Mouse (Mus musculus): ENCODE measurements around the gene Hmgxb4. TPM values are rescaled to one million over a fixed set of nuclear protein-coding genes. Genes with fewer than 3 reads are reported as not detected.
"Not testable (repeated sequence)": the region's sequence is repeated elsewhere in the genome, so short reads cannot be mapped to it uniquely, and the experiment has no call there.

Hmgxb4 gene
- total RNA-seq (2021): 10 to 100 TPM; 10.1 to 10.6 TPM
- long read RNA-seq, experiment 1, full-length matches to known transcripts: 3 of 7 reads
- long read RNA-seq, experiment 1, partial matches to known transcripts: 4 of 7 reads
- long read RNA-seq, experiment 1, other reads (novel, unspliced or antisense): 0 of 7 reads
- long read RNA-seq, experiment 2, partial matches to known transcripts: 0 of 4 reads
- long read RNA-seq, experiment 2, other reads (novel, unspliced or antisense): 4 of 4 reads

DNA sequence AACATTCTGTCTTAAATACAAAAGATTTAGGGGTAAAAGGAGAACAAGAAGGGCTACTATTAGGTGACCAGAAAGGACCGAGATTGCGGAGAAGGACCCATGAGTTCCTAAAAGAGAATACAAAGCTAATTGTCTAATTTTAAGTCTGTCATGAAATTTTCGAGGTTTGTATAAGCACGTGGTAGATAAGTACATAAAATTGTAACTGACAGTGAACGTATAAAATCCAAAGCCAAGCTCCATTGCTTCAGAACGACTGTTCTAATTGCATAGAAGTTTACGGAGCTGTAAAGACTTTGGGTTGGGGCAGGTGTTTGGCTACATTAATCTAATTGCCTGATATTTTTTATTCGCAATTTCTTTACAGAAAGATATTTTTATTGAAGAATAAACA lies at the start of gene Hmgxb4:
TSS of gene Hmgxb4 (plus strand) at position 276 of the 394 bp plus-strand sequence.
- no peak for DNase-seq

DNA sequence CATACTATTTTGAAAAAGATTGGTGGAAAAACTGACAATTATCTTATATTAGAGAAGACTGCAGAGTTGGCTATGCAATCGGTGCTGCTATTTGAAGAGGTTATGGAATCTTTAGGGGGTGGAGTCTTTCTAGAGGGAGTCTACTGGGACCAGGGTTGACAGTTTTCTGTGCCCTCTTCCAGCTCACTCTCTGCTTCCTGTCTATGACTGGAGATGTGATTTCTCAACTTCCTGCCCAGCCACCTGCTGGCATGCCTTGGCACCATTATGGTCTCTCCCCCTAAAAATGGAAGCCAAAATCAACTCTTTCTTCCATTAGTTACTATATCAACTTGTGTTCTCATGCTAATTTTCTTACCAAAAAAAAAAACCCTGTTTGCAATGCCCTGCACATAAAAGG lies 43.7 kb upstream of the Hmgxb4 start:
- no peak for DNase-seq

DNA sequence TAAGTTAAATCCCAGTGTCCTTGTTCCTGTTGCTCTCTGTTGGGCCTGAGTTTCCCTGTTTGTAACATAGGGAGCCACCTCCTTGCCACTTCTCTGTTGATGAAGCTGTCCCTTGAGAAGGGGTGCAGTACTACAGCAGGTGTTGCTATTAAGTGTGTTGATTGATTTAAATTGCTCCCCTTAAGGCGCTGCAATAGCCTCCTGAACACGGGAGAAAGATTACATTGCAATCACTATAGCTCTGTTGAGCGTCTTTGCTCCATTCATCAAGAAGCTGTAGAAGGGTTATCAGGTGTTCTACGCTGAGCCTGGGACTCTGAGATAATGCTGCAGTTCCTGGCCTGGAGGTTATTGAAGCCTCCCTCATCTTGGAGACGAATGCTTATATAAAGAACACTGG lies 29.2 kb upstream of the Hmgxb4 start:
- no peak for DNase-seq

DNA sequence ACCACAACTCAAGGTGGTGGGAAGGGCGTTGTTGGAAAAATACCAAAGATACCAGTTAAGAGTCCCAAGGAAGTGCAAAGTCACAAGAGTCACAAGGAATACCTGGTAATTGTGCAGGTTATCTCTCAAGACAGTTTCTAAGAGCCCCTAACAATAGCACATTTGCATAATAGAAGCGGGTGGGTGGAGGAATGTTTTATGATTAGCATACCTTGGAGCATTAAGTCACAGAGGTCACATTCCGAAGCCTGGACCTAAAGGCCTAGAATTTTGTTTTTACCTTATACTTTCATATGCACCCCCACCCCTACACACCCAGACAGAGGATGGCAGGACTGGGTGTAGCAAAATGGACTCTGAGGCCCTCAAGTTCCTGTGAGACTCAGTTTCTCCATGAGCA lies 22.9 kb upstream of the Hmgxb4 start:
- DNase-seq: not testable (repeated sequence)

DNA sequence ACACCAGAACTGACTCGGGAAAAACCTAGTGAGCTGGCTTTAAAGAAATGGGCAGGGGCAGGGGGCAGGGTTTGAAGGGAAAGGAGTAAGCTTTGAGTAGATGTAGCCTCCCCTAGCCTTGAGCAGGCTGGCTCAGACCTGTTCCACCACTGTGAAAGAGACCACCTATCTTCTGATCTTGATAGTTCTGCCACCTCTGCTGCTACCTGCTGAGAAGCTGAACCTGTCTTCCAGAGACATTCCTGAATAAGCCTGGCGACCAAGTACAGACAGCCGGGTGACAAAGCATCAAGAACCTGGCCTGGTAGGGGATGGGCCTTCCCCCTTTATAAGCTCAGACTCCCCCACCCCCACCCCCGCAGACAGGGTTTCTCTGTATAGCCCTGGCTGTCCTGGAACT lies 21.5 kb upstream of the Hmgxb4 start:
- DNase-seq: no peak

DNA sequence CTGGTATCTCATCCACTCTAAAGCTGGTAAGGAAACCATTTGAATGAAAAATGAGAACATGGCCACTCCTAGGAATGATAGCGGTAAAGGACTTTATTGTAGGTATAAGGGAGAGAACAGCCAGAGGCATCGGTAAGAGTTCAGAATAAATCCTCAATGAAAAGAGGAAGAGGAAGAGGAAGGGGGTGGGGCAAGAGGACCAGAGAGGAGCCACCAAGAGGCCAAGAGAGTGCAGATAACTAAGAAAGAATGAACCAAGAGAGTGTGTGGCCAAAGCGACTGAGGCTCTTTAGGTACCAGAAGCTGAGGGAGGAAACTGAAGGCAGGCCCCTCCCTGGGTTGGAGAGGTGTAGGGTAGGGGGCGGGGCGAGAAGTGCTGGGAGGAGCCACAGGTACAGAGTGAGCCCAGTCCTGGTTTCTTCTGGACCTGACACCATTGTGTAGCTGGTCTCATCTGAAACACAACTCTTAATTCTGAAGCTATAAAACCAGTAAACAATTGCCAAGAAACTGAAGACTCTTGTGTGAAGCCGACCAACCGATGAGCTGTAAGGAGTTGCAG lies 20.8 kb upstream of the Hmgxb4 start:
- DNase-seq: no peak

DNA sequence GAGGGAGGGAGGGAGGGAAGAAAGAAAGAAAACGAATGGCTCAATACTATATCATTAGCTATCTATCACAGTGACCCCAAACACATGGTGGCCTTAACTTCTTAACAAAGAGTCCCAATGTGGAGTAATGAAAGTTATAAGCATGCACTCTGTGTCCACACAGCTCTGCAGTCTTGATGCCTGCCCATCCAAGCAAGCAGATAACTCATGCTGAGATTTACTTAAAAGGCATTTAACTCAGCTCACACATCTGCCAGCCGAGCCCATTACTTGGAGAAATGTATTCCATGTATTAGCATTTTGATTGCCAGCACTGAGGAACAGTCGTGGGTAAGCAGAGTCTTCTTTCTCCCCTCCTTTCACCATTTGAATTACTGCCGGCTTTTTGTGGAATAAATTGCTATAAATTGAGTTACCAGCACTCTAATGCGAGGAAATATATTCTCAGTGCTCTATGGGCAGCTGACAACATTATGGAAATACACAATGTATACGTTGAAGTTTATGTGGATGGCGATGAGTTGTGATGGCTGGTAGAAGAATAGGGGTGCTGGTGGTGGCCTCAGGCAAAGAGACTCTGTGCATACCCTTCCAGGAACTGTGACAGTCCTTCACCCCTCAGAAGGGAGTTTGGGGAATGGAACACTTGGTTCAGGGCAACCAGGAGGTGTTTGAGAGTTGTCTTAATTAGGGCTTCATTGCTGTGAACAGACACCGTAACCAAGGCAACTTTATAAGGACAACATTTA lies 19.9 kb upstream of the Hmgxb4 start:
- DNase-seq: no peak

DNA sequence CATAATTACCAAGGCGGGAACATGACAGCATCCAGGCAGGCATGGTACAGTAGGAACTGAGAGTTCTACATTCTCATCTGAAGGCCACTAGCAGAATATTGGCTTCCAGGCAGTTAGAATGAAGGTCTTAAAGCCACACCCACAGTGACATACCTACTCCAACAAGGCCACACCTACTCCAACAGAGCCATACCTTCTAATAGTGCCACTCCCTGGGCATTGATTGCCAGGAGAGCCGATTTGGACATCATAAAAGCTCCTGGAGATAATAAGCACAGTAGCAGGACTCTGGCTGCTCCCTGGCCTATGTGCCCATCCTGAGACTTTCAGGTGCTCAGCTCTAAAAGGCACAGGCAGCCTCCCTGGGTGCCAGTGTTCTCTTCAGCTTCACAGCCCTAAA lies 19.3 kb upstream of the Hmgxb4 start:
- DNase-seq: no peak

DNA sequence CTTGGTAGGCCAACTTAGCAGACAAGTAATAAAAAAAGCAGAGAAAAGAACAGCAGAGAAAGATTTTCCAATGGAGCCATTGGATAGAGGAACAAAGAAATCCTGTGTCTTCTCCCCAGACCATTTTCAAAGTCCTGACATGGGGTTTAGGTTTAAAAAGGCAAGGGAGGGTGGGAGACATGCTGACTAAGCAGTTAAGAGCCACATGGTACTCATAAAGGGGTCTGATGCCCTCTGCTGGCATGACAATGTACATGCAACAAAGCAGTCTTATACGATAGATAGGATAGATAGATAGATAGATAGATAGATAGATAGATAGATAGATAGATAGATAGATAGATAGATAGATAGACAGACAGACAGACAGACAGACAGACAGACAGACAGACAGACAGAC lies 15.7 kb upstream of the Hmgxb4 start:
- DNase-seq: no peak

DNA sequence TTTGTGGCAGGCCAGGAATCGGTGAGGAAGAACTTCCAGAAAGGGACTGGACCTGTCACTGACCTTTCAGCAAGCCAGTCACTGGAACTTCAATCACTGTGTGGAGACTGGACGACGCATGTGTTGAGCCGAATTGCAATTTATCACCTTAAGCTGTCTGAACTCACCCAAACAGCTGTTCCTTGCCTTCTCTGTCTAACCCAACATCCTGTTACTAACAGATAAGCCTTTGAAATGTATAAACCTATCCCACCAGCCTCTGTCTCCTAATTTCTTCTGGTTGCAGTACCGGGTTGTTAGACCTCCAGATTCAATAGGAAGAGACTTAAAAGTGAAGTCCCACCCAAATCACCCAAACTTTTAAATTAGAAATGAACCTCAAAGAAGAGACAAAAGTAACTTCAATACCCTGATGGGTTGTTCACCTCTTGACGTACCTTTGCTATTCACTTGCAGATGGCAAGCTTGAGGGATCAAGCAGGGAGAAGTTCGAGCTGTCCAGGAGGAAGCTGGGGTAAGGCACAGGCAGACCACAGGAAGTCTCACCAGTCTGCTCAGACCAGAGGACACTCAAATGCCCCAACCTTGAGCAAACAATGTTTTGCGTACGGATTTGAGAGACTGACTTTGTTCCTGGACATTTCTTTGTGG lies 13.0 kb upstream of the Hmgxb4 start:
- DNase-seq: no peak

DNA sequence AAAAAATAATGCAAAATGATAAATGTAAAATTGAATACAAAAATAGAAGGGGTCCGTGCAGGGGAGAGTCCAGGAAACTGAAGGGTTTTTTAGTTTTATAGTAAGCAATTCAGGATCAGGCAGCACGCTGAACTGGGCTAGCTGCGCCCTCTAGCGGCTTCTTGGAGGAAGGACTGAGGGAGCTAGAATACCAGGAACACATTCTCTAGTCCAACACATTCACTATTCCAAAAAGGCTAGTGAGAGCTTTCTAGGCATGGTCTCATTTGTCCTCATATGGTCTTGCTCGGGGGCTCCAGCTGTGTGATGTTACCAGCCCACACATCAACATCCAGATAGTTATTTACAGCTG lies 12.5 kb upstream of the Hmgxb4 start:
- peak; percentile 17 to 65 for DNase-seq

DNA sequence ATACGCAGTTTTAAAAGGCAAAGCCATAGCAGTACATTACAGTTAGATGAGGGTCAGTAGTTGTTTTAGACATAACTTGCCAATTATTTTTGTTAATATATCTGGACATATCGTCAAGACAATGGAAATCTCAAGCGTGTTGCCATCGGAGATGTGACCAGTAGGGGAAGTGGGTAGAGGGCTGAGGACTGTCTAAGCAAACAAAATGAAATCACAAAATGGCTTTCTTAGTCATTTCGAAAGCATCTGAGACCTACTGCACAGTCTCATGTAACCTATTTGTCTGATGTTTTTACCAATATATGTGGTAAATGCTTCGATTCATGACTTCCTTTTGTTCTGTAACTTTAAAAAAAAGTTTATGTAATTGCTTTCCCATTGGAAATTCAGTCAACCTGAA lies 11.3 kb upstream of the Hmgxb4 start:
- no peak for DNase-seq

DNA sequence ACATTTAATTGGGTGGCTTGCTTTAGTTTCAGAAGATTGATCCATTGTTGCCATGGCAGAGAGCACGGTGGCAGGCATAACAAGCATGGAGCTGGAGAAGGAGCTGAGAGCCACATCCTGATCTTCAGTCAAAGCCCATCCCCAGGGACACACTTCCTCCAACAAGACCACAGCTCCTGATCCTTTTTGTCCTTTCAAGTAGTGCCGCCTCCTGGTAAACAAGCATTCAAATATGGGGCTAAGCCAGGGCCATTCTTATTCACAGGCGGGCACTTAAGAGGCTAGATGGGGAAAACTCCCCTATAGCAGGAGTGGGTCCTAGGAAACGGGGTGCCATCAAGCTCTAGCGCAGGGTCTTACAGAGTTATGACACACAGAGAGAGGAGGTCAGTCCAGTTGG lies 5.7 kb upstream of the Hmgxb4 start:
- DNase-seq: no peak

DNA sequence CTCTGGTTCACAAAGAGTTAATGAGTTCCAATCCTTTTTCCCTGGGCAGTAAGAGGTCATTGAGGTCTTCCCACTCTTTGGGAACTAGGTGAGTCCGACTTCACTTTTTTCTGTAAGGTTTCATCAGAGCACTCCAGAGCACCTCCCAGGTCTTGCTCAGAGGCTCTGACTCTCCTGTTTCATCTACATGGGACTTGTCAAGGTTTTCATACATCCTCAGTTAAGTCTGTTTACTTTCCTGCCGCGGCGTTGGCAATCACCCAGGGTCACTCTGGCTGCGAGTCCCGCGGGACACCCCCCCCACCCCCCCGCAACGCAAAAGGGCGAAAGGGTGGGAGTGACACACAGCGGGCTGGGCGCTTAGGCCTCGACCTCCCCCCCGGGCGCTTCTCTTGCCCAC lies 3.1 kb upstream of the Hmgxb4 start:
- peak in 1 of 2 experiments; percentile 16 for DNase-seq

DNA sequence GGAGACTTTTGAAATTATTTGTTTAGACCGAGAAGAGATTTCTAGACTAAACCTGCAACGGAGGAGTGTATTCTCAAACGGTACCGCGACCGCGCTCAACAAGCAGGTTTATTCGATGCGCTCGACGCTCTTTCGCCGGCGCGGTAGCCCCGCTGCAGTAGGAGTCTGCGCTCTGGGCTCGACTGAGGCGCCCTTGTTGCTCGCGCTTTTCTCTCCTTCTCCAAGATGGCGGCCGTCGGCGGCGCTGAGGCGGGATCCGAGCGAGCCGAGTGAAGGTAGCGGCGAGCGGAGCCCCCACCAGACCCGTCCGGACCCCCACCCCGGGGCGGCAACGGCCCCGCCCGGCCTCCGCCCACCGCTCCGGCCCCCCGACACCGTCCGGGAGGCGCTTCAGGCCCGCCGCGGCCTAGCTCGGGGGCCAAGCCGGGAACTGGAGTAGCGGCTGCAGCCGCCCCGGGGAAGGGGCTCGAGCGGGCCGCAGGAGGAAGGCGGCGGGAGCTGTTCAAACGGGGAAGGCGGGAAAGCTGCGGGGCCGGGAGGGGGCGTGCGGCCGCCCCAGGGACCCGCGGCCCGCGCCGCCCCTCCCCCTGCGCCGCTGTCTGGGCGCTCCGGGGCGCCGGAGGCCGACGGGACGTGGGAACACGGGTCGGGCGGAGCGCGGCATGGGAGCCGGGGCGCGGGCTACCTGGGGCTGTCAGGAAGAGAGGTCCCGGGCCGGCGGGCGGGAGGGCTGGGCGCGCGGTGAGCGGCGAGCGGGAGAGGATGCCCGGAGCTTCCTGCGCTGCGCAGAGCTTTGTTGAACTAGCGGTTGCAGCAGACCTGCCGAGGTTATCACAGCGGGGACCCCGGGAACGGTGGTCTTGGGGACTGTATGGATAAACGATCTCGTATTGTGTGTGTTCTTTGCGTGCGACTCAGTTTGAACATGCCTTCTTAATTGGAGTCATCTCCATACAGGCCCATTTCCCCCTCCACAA lies 607 bp downstream of the Hmgxb4 start:
- DNase-seq: peak; percentile 85 to 90

DNA sequence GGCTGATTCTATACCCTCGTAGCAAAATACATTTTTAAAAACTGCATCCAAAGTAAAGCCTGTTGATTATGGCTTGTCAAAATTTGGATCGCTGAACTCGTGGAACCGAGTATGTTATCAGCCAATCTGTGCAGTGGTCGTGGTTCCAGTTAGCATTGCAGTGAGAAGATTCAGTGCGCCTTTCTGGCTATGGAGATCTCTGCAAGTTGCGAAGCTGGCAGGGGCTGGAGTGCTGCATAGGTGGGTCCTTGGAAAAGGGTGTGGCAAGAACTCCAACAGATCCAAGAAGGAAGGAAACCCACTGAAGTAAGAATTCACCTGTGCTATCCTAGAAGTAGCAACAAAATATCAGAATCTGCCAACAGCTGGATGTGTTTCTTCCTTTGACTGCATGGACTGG lies 1.4 kb downstream of the Hmgxb4 start:
- peak in 1 of 2 experiments; percentile 15 for DNase-seq

DNA sequence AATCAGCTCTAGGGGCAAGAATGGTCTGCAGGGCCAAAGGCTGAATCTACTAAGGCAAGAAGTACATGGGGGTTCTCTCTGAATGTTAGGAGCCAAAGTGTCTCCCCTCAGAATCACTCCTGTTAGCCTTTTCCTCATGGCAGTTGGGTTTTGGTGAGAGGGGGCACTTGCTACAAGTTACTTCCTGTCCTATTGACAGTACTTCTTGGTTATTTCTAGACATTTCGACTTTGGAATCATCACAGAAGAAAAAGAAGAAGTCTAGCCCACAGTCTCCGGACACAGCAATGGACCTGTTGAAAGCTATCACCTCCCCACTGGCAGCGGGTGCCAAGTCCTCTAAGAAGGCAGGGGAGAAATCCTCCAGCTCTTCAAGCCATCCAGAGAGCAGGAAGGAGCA lies 7.3 kb downstream of the Hmgxb4 start:
- DNase-seq: no peak

DNA sequence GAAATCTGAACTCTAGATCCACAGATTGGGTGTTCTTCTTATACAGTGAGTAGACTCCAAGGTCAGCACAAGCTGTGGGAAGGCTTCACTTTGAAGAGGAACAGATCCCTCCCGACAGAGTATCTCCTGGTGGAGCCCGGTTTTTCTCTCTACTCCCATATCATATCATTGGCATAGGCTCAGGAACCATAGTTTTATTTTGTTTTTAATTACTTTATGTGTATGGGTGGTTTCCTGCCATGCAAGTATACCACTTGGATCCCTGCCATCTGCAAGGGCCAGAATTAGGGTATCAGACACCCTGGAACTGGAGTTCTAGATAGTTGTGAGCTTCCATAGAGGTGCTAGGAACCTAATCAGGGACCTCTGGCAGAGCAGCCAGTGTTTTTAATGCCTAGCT lies 15.7 kb downstream of the Hmgxb4 start:
- no peak for DNase-seq

DNA sequence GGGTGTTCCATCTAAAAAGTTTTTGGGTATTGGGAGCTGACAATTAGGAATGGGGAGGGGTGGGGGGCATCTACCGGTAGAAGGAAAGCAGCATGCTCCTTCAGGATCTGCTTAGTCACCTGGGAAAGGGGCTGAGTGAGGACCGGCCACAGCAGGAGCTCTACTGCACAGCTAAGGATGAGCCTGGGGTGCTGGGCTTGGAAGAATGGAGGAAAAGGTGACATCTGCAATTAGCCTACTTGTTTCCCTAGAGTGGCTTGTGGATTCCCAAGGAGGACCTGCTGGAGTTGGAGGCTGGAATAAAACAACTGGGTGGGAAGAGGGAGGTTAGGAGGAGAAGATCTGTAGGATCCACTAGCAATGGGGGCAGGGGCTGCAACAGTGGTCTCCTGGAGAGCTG lies 20.4 kb downstream of the Hmgxb4 start:
- no peak for DNase-seq

DNA sequence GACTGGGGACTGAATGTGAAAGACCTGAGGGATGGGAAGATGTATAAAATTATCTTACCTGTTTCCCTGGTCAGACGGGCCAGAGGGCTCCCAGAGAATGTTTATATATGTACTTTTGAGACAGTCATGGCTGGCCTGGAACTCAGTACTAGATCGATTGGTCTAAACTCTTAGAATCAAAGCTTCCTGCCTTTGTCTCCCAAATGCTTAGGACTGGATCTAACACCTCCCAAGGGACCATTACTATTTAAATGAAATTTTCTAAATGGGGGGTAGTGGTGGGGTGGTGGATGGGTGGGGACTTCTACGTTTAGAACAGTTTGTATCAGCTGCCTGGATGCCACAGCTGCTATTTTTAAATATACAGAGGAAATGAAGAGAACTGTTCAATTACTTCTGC lies 20.8 kb downstream of the Hmgxb4 start:
- DNase-seq: no peak

DNA sequence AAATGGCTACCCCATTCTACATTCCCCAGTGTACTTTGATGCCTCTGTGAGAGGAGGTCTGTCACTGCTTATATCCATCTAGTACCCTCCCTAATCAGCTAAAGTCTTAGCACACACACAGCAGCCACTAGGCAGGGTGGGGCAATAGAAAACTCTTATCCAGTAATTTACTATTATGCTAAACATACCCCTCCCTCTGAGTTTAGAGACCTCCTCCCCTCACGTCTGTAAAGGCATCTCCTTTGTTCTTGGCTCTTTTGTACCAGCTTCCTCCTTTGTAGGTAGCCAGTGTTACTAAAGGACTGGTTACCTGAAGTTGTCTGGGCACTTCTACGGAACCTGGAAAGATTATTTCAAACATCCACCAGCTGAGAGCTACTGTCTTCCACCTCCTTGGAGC lies 22.8 kb downstream of the Hmgxb4 start:
- no peak for DNase-seq

DNA sequence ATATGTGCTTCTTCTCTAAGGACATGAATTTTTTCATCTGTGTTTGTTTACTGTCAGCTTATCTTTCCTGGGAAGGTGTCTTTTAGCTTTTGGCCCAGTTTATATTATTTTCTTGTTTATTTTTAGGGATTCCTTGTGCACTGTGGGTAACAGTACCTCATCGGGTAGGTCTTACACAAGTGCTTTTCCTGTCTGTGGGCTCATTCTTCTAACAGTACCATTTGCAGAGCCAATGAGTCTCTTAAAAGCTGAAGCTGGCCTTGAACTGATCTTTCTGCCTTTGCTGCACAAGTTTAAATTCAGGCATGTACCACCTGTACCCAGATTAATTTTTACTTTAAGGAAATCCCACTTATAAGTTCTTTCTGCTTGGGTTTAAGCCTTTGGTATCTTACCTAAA lies 23.3 kb downstream of the Hmgxb4 start:
- DNase-seq: no peak

All from heart, adult 18-20 months (tissue).